Mouse (Mus musculus): ENCODE measurements around the gene Nsun2.

Gene Nsun2

GRCm38 (mm10) chr13:69533405-69534333, at the start of gene Nsun2:
Gene Nsun2 (plus strand): TSS chr13:69533746.
- DNase-seq = peak; percentile 95

- peak; percentile 82 for DNase-seq
Observed at GRCm38 (mm10) chr13:69485326-69485725, 48.2 kb upstream of the Nsun2 start.

GRCm38 (mm10) chr13:69485833-69486232, 47.7 kb upstream of the Nsun2 start:
- no peak for DNase-seq

- DNase-seq = peak; percentile 80
Observed at GRCm38 (mm10) chr13:69487108-69487507, 46.4 kb upstream of the Nsun2 start.

- peak; percentile 83 for DNase-seq
Observed at GRCm38 (mm10) chr13:69487611-69488275, 45.8 kb upstream of the Nsun2 start.

DNA sequence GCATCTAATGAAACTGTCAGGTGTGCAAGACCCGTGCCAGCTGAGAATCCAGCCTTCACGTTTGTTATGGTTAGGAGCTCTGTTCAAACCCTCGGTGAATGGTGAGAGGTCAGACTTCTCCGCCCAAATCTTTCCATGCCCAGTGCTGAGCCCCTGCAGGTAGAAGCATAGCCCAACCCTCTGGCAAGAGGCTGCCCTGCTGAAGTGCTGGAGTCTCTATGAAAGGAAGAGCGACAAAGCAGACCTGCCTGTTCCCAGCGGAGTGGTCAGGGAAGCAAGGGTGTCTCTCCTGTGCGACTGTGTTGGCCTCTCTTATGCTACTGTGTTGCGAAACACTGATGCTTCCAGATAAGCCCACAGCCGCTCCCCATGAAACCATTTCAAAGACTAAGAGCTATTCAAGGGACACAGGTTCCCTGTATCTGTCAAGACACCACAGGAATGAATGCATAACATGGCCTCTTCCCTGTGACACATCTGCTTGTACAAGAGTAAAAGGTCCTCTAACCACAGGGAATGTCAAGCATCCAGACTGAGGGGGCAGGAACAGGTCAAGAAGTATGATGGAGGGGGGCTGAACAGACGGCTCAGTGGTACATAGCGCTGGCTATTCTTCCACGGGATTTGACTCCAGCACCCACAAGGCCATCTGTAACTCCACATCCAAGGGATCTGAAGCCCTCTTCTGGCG, 44.8 kb upstream of the Nsun2 start:
- peak; percentile 71 for DNase-seq

DNA sequence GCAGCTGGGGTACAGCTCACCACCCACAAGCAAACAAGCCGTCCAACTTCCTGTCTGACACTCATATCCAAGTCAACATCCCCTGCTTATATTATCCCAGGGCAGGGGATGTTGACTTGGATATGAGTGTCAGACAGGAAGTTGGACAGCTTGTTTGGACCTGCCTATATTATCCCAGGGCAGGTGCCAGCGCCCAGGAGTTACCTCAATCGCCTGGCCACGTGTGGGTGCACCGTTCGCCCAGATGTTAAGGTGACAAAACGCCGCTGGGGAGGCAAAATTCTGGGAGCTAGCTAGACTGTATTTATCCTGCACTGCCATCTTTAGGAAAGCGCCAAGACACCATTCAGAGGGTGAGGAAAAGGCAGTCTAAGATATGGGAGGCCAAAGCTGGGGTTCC, 43.8 kb upstream of the Nsun2 start:
- DNase-seq = peak; percentile 87

DNA sequence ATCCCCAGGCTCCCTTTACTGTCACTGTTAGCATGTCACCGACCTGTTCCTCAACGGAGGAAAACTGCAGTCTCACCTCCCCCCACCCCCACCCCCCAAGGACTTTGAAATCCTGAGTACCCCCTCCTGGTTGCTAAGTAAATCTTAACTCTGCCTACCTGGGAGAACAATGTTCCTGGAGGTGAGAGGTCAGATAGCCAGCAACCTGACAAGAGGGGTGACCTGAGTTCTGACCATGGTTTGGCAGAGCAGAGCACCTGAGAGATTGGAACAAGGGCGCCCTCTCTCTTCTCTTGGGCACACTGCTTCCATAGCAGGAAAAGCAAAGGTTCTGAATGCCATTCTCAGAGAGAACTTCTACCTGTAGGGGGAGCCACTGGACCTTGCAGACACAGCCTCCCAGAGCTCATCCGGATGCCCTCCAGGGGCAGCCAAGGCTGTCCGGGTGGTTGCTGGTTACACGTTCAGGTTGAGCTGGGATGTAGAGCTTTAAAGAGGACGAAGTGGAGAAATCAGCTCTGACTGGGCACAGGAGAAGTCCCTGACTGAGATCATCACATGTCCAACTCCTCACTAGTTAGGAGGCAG, 40.6 kb upstream of the Nsun2 start:
- DNase-seq = peak; percentile 85

DNA sequence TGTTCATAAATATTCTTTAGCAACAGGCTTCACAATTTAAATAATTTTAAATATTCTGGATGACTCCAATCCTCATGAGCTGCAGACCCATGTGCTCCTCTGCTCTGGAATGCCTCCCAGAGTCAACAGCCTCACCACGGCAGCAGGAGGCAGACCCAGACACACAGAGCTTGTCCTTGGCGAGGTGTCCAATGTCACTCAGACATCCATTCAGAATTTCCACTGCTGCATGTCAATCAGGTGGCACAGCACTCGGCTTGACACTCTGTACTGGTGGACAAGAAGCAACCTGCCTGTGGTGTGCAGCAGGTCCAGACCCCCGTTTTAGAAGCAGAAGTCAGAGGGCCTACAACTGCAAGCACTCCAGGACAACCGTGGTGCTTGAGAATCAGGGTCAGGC, 35.3 kb upstream of the Nsun2 start:
- peak; percentile 89 for DNase-seq

DNA sequence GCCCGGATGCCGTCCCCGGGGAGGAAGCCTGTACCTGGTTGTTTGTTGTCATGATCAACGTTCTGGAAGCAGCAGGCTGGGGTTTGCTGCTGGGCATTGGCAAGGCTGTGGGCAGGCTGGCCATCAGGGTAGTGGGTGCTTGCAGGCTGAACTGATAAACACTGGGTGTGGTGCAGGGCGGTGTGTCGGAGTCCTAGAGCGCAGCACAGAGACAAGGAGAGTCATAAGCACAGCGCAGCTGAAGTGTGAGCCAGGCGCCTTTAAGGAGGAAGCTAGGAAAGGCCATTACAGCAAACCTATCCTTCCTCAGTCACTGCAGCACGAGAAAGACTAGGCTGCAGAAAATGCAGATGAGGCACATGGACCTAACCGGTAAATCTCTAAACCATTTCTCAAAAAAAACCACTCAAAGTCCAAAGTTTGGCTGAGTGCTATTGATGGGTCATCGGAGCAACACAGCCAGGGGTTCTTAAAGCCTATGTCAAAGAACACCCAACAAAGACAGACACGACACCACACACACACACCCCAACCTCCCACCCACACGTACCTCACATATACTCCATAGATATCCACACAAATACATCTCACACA, 31.3 kb upstream of the Nsun2 start:
- DNase-seq = no peak

DNA sequence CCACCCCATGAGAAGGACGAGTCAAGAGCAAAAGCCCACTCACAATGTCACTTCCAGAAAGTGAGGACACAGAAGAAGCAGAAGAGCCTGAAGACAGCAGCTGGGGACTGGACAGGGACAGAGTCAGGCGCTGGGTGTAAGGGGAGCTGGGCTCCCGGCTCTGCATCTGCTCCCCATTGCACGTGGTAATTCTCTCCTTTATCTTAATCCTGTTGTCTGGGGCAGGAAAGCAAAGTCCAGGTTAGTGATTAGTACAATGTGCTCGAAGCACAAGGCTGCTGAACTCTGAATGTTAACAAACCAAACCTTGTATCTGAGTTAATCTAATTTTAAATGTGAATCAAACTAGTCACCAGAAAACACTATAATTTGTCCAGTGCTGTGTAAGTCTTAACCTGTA, 30.7 kb upstream of the Nsun2 start:
- DNase-seq = no peak

DNA sequence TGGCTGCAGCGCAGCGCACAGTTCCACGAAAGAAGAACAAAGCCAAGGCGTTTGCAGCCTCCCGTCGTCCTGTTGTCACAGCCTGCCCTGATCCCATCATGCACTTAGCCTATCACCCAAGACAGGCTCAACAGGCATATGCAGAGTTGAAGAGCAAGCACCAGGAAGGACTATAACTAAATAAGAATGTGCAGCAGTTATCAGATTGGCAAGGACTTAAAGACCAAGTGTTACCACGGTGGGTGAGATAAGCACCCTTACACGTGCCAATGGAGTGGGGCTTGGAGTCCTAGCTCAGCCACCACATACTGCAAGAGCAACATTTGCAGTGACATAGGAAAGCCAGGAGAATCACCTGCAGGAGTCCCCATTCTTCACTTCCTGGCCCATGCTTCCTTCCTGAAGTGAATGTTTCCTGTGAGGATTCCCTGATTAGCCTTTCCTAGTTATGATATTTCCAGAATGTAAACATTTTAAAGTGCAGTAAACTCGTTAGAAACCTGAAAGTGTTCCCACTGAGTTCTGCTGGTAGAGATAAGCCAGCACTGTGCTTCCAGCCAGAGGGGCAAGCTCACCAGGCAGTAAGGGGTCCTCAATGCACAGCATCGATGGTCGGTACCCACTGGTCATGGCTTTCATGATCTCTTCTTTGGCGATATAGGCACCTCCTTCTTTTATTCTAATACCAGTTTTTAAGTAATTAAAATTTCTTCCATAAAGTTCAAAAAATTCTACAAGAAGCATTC, 27.0 kb upstream of the Nsun2 start:
- DNase-seq = no peak

DNA sequence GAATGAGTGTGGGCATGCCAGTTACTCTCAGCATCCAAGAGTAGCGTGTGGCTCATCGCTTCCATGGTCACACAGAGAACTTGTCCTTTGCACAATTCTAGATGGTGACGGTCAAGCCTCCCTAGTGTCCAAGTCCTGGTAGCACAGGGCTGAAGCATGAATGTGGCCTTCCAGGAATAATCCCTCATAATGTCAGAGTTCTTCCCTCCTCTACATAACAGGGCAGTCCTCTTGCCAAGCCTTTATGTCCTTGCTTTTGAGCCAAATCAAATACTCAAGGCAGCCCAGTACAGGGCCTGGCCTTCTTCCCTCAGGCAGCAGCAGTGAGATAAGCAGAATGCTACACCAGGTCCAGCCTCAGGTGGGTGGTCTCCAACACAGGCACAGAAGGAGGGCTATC, 25.9 kb upstream of the Nsun2 start:
- DNase-seq = no peak

DNA sequence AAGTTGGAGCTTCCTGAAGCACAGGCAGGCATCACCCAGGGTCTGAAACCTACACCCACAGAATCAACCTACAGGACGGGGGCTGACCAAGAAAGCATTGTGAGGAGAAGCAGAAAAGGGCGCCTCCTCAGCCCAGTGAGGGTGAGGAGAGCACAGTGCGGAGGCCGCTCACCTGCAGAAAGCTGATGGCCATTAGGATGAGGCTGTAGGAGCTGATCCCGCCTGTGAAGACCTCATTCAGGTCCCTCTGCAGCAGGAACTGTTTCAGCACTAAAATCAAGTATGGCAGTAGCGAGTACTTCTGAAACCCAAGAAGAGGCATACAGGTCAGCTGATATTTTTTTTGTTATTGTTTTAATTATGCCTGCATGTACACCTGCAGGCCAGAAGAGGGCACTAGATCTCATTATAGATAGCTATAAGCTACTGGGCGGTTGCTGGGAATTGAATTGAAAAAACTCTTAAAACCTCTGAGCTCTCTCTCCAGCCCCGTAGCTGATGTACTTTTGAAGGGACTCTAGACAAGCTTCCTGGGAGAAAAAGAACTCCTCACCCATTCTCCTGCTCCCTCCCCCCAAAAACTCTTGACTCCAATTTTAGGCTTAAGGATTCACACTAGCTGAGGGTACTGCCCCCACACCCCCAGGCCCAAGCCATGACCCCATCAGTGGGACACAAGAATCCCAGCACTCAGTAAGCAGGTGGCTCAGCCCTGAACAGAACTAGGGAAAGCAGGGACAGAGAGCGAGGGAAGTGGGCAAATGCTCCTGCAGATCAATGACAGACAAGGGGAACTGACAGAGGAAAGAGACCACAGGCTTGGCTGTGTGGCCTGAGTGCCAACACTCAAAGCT, 23.9 kb upstream of the Nsun2 start:
- DNase-seq = peak; percentile 83

GRCm38 (mm10) chr13:69515091-69515490, 18.5 kb upstream of the Nsun2 start:
- DNase-seq = no peak

- no peak for DNase-seq
Observed at GRCm38 (mm10) chr13:69517445-69517844, 16.1 kb upstream of the Nsun2 start.

- no peak for DNase-seq
Observed at GRCm38 (mm10) chr13:69519137-69519536, 14.4 kb upstream of the Nsun2 start.

DNA sequence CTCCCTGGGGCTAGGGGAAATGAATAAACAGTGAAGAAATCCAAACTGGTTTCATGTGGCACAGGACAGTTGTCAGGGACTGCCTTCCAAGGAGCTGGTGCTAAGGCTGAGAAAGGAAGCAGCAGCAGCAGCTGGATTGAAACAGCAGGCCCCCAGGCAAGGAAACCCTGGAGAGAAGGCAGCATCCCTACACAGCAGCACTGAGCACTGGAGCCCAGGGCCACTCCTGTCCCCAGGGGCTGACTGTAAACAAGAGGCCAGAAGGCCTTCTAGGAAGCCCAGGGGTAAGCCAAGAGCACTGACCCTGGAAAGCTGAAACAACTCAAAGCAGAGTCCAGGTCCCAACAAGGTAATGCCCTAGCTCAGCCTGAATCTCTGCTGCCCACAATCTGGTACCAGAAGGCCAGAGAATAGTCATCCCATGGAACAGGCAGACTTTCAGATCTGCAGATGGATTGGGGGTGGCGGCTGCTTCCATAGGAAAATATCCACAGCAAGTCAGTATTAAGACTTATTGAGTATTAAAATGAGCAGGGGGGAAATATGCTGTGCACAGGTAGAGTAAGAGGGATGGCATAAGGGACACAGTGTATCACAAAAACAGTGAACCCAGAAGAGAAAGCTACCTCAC, 11.3 kb upstream of the Nsun2 start:
- peak; percentile 94 for DNase-seq

GRCm38 (mm10) chr13:69523444-69524157, 9.9 kb upstream of the Nsun2 start:
- no peak for DNase-seq

- no peak for DNase-seq
Observed at GRCm38 (mm10) chr13:69524158-69524530, 9.4 kb upstream of the Nsun2 start.
